Mouse (Mus musculus): ENCODE measurements around the gene Dpp8. TPM values are rescaled to one million over a fixed set of nuclear protein-coding genes. Genes with fewer than 3 reads are reported as not detected.

Dpp8 gene
- polyA plus RNA-seq, 1 experiment from 2014 or later = 14.9 TPM

GRCm38 (mm10) chr9:65107893-65108292 lies 75.7 kb downstream of the Dpp8 start:
- DNase-seq (ENCODE audit: low spot score) (peak; percentile 43), ATAC-seq (ENCODE audit: low FRiP score, low TSS enrichment) (peak; percentile 68)
- no peak overlapping the region for H3K4me3 ChIP-seq (ENCODE audit: low read depth, low read length)
- no peak overlapping the region for H3K4me2 ChIP-seq (replicated peaks; ENCODE audit: low read depth)
- no peaks in the 10 kb centered on the region for H3K36me3 ChIP-seq (ENCODE audit: control insufficient read depth, insufficient read depth, low read length)
- 48% methylated on average over 1 of the region's 1 CpGs for WGBS
- peaks cover 8% of the 10 kb centered on the region; the same call in 1 of the 2 replicates for H3K4me1 ChIP-seq (replicated peaks; ENCODE audit: control insufficient read depth, insufficient read depth)
- TF ChIP-seq EP300 (optimal IDR thresholded peaks at IDR 0.05) = no peak
- no peak for TF ChIP-seq CTCF (IDR thresholded peaks at IDR 0.05; ENCODE audit: low read depth)
- no peaks in the 10 kb centered on the region for H3K27me3 ChIP-seq (ENCODE audit: control insufficient read depth, insufficient read depth, low read length)
- H3K27ac ChIP-seq (replicated peaks) = peak overlapping the region; percentile 31; the same call in 1 of the 2 replicates
- H3K9me3 ChIP-seq (ENCODE audit: control insufficient read depth, low read length) = no peaks in the 10 kb centered on the region
- H3K9ac ChIP-seq (ENCODE audit: low read length) = no peak overlapping the region

- Histone ChIP-seq H3K9ac (ENCODE audit: low read length) (peak overlapping the region; percentile 61), H3K4me1 (replicated peaks; ENCODE audit: control insufficient read depth, insufficient read depth) (peaks cover 8% of the 10 kb centered on the region; the same call in 1 of the 2 replicates), H3K27ac (replicated peaks) (peak overlapping the region; percentile 92), H3K4me2 (replicated peaks; ENCODE audit: low read depth) (peak overlapping the region; percentile 49), H3K27me3 (ENCODE audit: control insufficient read depth, insufficient read depth, low read length) (no peaks in the 10 kb centered on the region), H3K9me3 (ENCODE audit: control insufficient read depth, low read length) (no peaks in the 10 kb centered on the region), H3K36me3 (ENCODE audit: control insufficient read depth, insufficient read depth, low read length) (no peaks in the 10 kb centered on the region), H3K4me3 (ENCODE audit: low read depth, low read length) (peak overlapping the region; percentile 10; the same call in 1 of the 2 replicates)
- DNase-seq (ENCODE audit: low spot score) (peak; percentile 65), ATAC-seq (ENCODE audit: low FRiP score, low TSS enrichment) (peak; percentile 50; the same call in 1 of the 2 replicates)
- 15% methylated on average over 24 of the region's 24 CpGs for WGBS
- no peak for TF ChIP-seq EP300 (optimal IDR thresholded peaks at IDR 0.05)
- peak; percentile 9; the same call in 1 of the 2 replicates for TF ChIP-seq CTCF (IDR thresholded peaks at IDR 0.05; ENCODE audit: low read depth)
Measured at GRCm38 (mm10) chr9:65109132-65110072, 77.2 kb downstream of the Dpp8 start.

GRCm38 (mm10) chr9:65111698-65112097 lies 79.5 kb downstream of the Dpp8 start:
- Histone ChIP-seq H3K9me3 (ENCODE audit: control insufficient read depth, low read length) (no peaks in the 10 kb centered on the region), H3K4me3 (ENCODE audit: low read depth, low read length) (no peak overlapping the region), H3K27me3 (ENCODE audit: control insufficient read depth, insufficient read depth, low read length) (no peaks in the 10 kb centered on the region), H3K9ac (ENCODE audit: low read length) (no peak overlapping the region), H3K4me2 (replicated peaks; ENCODE audit: low read depth) (no peak overlapping the region), H3K36me3 (ENCODE audit: control insufficient read depth, insufficient read depth, low read length) (no peaks in the 10 kb centered on the region), H3K4me1 (replicated peaks; ENCODE audit: control insufficient read depth, insufficient read depth) (peaks cover 8% of the 10 kb centered on the region; the same call in 1 of the 2 replicates), H3K27ac (replicated peaks) (no peak overlapping the region)
- TF ChIP-seq CTCF (IDR thresholded peaks at IDR 0.05; ENCODE audit: low read depth) = no peak
- DNase-seq (ENCODE audit: low spot score) (no peak), ATAC-seq (ENCODE audit: low FRiP score, low TSS enrichment) (no peak)
- WGBS = 87% methylated on average over 5 of the region's 5 CpGs

GRCm38 (mm10) chr9:65113694-65114093 lies 81.5 kb downstream of the Dpp8 start:
- Histone ChIP-seq H3K4me3 (ENCODE audit: low read depth, low read length) (no peak overlapping the region), H3K27me3 (ENCODE audit: control insufficient read depth, insufficient read depth, low read length) (no peaks in the 10 kb centered on the region), H3K9ac (ENCODE audit: low read length) (no peak overlapping the region), H3K4me2 (replicated peaks; ENCODE audit: low read depth) (no peak overlapping the region), H3K4me1 (replicated peaks; ENCODE audit: control insufficient read depth, insufficient read depth) (peaks cover 4% of the 10 kb centered on the region; the same call in 1 of the 2 replicates), H3K36me3 (ENCODE audit: control insufficient read depth, insufficient read depth, low read length) (no peaks in the 10 kb centered on the region), H3K27ac (replicated peaks) (no peak overlapping the region), H3K9me3 (ENCODE audit: control insufficient read depth, low read length) (no peaks in the 10 kb centered on the region)
- 100% methylated on average over 2 of the region's 2 CpGs for WGBS
- ATAC-seq (ENCODE audit: low FRiP score, low TSS enrichment) (no peak), DNase-seq (ENCODE audit: low spot score) (no peak)
- TF ChIP-seq CTCF (IDR thresholded peaks at IDR 0.05; ENCODE audit: low read depth) = no peak
- no peak for TF ChIP-seq EP300 (optimal IDR thresholded peaks at IDR 0.05)

GRCm38 (mm10) chr9:65115891-65116290 lies 83.7 kb downstream of the Dpp8 start:
- Histone ChIP-seq H3K4me1 (replicated peaks; ENCODE audit: control insufficient read depth, insufficient read depth) (no peaks in the 10 kb centered on the region), H3K9ac (ENCODE audit: low read length) (no peak overlapping the region), H3K9me3 (ENCODE audit: control insufficient read depth, low read length) (no peaks in the 10 kb centered on the region), H3K27me3 (ENCODE audit: control insufficient read depth, insufficient read depth, low read length) (no peaks in the 10 kb centered on the region), H3K4me2 (replicated peaks; ENCODE audit: low read depth) (no peak overlapping the region), H3K36me3 (ENCODE audit: control insufficient read depth, insufficient read depth, low read length) (no peaks in the 10 kb centered on the region), H3K27ac (replicated peaks) (no peak overlapping the region), H3K4me3 (ENCODE audit: low read depth, low read length) (no peak overlapping the region)
- 66% methylated on average over 2 of the region's 2 CpGs for WGBS
- TF ChIP-seq CTCF (IDR thresholded peaks at IDR 0.05; ENCODE audit: low read depth) (no peak), EP300 (optimal IDR thresholded peaks at IDR 0.05) (no peak)
- ATAC-seq (ENCODE audit: low FRiP score, low TSS enrichment) (no peak), DNase-seq (ENCODE audit: low spot score) (no peak)

DNA sequence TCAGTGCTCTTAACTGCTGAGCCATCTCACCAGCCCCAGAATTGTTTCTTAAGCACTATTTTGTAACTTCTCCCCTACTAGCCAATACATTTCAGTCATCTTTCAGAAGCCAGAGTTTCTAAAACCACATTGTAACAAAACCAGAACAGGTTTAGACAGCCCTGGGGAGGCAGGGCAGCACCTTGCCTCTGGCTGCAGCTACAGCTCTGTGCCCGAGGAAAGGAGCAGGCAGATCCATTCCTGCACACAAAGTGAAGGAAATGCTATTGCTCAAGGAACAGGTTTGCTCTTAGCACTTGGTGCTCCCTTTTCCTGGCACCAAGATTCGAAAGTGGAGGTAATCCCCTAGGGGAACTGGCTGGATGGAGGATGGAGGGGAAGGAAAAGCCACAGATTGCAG lies 85.3 kb downstream of the Dpp8 start:
- DNase-seq (ENCODE audit: low spot score) (no peak), ATAC-seq (ENCODE audit: low FRiP score, low TSS enrichment) (no peak)
- Histone ChIP-seq H3K4me3 (ENCODE audit: low read depth, low read length) (no peak overlapping the region), H3K27me3 (ENCODE audit: control insufficient read depth, insufficient read depth, low read length) (no peaks in the 10 kb centered on the region), H3K9ac (ENCODE audit: low read length) (no peak overlapping the region), H3K4me2 (replicated peaks; ENCODE audit: low read depth) (no peak overlapping the region), H3K27ac (replicated peaks) (no peak overlapping the region), H3K4me1 (replicated peaks; ENCODE audit: control insufficient read depth, insufficient read depth) (no peaks in the 10 kb centered on the region), H3K36me3 (ENCODE audit: control insufficient read depth, insufficient read depth, low read length) (no peaks in the 10 kb centered on the region), H3K9me3 (ENCODE audit: control insufficient read depth, low read length) (no peaks in the 10 kb centered on the region)
- TF ChIP-seq EP300 (optimal IDR thresholded peaks at IDR 0.05) (no peak), CTCF (IDR thresholded peaks at IDR 0.05; ENCODE audit: low read depth) (no peak)
- WGBS = 65% methylated on average over 2 of the region's 2 CpGs

All from stomach, postnatal 0 days (tissue).